Mouse (Mus musculus) lung, adult 2 months (tissue): Measurements from ENCODE around the gene Rab3a. TPM values are rescaled to one million over a fixed set of nuclear protein-coding genes. Genes with fewer than 3 reads are reported as not detected.
A peak's percentile ranks its signal among the peaks of the same experiment; 100 is the strongest.

Source experiments
- DNase-seq: peaks from one replicate; pipeline ENCODE4 v3.0.0; 2022
- H3K4me1 ChIP-seq: fragments of 200-500 bp; 2 replicates; pipeline ENCODE4 v1.6.1; 2011; ENCODE audit warnings: low read length; ENCODE audit not compliant: control insufficient read depth, insufficient read depth
- H3K4me3 ChIP-seq: fragments of 200-500 bp; replicated peaks from 2 replicates; pipeline ENCODE3; 2011; ENCODE audit warnings: low read depth, mild to moderate bottlenecking, control low read depth, low read length; ENCODE audit errors: extremely low read depth
- CTCF ChIP-seq: fragments of 200-500 bp; IDR thresholded peaks from 2 replicates; pipeline ENCODE4 v1.5.1; 2011; ENCODE audit warnings: mild to moderate bottlenecking, low read length, control low read depth; ENCODE audit not compliant: insufficient read depth
- POLR2A ChIP-seq: fragments of 200-500 bp; IDR thresholded peaks from 2 replicates; pipeline ENCODE4 v1.6.1; 2011; ENCODE audit warnings: low read depth, mild to moderate bottlenecking, control low read depth, low read length, borderline replicate concordance; ENCODE audit errors: extremely low read depth
- WGBS: fragments of 180-500 bp; shearing (Covaris S2); methylation state at CpG from one replicate; pipeline ENCODE4 v1.1.7; 2018; 5-methylcytosine and 5-hydroxymethylcytosine counted together
- polyA plus RNA-seq: library from polyadenylated mRNA; depleted of rRNA; stranded (reverse); fragments of >200 nt; gene quantifications from 2 replicates; pipeline ENCODE4 v1.2.3, GENCODE M21; 2012

The Rab3a gene
- polyA plus RNA-seq, 1 experiment, result 46.4 TPM

DNA sequence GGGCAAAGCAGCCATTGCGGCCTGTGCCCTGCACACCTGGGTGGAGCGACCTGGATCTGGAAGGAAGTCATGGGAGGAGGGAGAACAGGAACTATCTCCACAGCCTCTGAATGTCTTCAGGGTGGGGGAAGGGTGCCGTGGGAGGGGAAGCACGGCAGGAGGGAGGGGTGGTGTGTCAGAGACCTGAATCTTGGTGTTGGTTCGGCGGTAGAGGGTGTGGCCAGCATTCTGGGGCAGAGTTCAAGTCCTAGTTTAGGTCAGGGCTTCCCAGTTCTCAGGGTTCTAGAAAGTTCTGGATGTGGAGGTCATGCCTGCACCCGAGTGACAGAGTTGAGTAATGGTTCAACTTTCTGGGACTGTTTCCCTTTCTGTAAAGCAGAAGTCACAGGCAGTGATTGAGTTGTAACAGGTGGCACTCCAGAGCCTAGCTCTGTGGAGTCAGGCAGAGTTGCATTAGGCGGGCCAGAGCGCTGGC, 34.6 kb upstream of the Rab3a start:
- 44% methylated on average over 9 of the region's 9 CpGs for WGBS
- no peak overlapping the region for H3K4me3 ChIP-seq
- DNase-seq, result no peak
- no peaks in the 10 kb centered on the region for H3K4me1 ChIP-seq
- TF ChIP-seq CTCF, result no peak
- no peak for TF ChIP-seq POLR2A

DNA sequence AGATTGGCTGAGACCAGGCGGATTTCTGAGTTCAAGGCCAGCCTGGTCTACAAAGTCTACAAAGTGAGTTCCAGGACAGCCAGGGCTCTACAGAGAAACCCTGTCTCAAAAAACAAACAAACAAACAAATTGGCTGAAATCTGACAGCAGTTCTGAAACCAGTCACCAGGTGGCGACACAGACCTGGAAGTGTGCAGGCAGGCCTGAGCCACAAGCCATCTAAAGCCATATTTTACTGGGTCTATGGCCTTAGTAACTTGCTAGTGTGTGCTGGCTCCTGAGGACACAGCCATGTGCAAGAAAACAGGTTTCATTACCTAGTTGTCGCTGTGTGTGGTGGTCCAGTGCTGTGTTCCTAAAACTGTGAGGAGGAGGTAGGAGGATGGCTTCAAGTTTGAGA, 33.7 kb upstream of the Rab3a start:
- peak; percentile 84 for DNase-seq
- TF ChIP-seq POLR2A (no peak), CTCF (peak; percentile 97)
- WGBS, result 3% methylated on average over 3 of the region's 3 CpGs
- no peaks in the 10 kb centered on the region for H3K4me1 ChIP-seq
- no peak overlapping the region for H3K4me3 ChIP-seq

DNA sequence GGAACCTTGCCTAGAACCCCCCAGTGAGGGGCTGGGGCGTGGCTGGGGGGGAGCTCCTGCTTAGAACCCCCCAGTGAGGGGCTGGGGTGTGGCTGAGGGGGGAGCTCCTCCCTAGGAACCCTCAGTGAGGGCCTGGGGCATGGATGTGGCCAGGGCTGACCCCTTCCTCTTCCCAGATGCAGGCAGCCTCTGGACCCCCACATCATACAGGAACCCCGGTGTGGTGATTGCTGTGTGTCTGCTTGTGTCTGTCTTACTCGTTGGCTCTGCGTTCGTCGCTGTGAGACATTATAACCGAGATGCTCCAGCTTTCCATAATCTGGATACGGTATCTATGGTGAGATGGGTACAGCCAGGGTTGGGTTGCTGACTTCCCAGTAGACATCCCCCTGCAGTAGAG, 32.9 kb upstream of the Rab3a start:
- Histone ChIP-seq H3K4me1 (no peaks in the 10 kb centered on the region), H3K4me3 (no peak overlapping the region)
- DNase-seq, result no peak
- TF ChIP-seq CTCF (no peak), POLR2A (no peak)
- 88% methylated on average over 8 of the region's 8 CpGs for WGBS

DNA sequence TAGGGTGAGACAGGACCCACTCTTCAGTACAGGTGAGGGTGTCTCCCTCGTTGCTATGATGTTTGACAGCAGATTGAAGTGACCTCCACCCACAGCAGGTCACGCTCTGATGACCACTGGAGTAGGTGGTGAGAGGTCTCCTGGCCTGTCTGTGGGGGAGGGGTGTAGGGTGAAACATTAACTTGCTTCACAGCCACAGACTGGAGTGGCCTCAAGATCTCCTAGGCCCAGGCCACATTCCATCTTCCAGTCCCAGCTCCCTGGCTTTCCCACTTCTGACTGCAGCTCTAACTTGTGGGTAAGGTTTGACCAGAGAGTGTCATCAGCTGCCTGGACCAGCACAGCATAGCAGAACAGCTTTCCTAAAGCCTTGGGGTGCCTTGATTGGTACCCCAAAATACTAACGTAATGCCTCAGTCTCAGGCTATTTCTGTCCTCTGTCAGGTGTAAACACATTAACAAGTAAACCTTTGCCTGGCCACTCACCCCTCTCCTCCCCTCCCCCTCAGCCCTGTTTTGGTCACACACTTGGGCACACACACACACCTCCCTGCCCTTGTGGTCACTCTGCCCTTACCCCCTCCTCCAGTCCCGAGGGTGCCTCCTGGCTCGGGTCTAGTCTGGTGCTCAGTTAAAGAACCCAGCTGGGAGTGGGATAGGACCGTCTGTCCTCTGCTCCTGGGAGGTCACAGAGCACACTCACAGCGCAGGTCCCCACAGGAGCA, 30.8 kb upstream of the Rab3a start, which contains the start of gene Pde4c:
Pde4c (plus strand) TSS at position 235 of the 725 bp plus-strand sequence.
- 53% methylated on average over 7 of the region's 7 CpGs for WGBS
- no peak for TF ChIP-seq POLR2A
- Histone ChIP-seq H3K4me3 (peak within 1 kb of the TSS; percentile 36), H3K4me1 (no peaks in the 10 kb centered on the region)
- DNase-seq, result peak; percentile 57

DNA sequence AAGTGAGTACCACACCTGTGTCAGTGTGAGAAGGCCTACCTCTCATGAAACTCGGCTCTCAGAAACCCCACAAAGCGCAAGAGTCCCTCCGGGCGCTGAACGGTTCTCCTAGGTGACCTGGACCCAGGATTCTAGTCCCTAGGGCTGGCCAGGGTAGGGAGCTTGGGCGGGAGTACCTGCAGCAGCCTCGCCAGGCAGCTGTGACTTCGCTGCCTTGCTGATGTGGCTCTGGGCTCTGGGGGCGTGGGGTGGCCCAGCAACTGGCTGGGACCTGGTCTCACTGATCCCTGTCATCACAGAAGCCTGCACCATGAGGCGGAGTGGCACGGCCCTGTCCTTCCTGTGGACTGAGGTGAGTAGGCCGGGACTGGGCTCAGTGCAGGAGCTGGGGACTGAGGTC, 30.3 kb upstream of the Rab3a start:
- Histone ChIP-seq H3K4me1 (no peaks in the 10 kb centered on the region), H3K4me3 (no peak overlapping the region)
- WGBS, result 74% methylated on average over 12 of the region's 12 CpGs
- no peak for DNase-seq
- TF ChIP-seq CTCF (no peak), POLR2A (no peak)

DNA sequence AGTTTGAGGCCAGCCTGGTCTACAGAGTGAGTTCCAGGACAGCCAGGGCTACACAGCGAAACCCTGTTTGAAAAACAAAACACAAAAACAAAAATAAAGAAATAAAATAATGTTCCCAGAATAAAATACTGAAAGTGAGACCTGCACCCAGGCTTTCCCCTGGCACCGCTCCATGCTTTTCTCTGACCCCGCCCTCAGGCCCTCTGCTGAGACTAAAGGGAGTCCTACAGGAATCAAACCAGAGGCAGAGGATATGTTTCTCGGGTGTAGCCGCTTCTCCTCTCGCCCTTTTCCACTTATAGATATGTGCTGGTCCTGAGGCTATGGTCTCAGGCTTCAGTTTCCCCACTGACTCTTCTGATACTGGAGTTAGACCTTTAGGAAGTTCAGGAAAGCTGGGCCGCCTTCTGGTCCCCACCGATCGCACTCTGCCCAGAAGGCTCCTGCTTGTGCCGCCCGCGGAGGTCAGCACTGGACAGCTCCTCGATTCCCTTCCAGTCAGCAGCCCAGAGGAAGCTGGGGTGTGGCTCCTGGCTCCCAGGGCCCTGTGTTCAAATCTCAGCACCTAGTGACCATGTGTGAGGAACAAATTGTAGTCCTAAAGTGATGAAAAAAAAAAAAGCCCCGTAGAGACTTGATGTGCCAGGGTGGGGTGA, 28.6 kb upstream of the Rab3a start:
- Histone ChIP-seq H3K4me1 (peaks cover 3% of the 10 kb centered on the region; the same call in 1 of the 2 replicates), H3K4me3 (no peak overlapping the region)
- WGBS, result 24% methylated on average over 14 of the region's 14 CpGs
- no peak for TF ChIP-seq POLR2A
- peak; percentile 42 for DNase-seq

DNA sequence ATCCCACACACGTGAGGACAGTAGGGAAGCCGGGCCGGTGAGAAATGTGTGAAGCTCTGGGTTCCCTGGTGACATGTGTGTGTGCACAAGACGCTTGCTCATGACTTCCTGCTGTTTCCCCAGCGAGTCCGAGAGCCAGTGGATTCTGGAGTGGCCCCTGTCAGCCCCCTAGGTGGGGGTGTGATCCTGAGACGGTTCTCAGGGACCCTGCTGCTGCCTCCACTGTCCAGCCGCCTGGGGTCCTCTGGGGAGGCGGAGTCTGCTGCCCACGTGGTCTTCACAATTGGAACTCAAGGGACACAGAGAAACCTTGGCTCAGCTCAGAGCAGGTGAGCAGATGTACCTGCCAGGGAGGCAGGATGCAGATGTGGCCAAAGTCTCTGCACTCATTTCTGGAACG, 27.8 kb upstream of the Rab3a start:
- WGBS, result 43% methylated on average over 11 of the region's 11 CpGs
- TF ChIP-seq CTCF (no peak), POLR2A (no peak)
- H3K4me1 ChIP-seq, result peaks cover 3% of the 10 kb centered on the region; the same call in 1 of the 2 replicates
- no peak for DNase-seq
- H3K4me3 ChIP-seq, result no peak overlapping the region

DNA sequence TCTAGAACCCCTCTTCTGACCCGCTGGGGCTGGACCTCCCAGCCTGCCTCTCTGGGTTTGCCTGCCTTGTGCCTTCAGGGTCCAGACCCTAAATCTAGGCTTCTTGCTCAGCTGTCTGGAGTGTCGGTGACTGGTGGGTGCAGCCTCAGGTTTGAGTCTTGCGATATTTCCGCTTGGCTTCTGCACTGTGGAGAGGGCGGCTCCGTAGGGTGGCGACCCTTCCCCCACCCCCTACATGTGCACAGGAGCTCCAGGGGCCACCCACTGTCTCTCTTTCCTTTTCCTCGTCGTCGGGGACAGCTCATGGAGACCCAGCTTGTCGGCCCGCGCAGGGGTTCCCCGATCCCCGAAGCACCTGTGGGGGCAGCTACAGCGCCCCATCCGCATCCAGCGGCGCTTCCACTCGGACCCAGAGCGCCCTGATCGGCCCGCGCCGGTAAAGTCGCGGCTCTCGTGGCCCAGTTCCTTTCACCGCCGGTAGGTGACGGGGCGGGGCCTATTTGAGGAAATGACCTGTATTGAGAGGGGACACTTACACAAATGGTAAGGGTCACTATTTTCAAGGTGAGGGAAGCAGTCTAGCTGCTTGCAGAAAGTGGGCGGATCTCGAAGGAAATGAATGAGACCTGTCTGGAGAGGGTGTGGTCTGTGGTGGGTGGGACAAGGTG, 24.5 kb upstream of the Rab3a start:
- Histone ChIP-seq H3K4me3 (no peak overlapping the region), H3K4me1 (peaks cover 3% of the 10 kb centered on the region; the same call in 1 of the 2 replicates)
- WGBS, result 4% methylated on average over 34 of the region's 34 CpGs
- TF ChIP-seq POLR2A, result no peak
- no peak for TF ChIP-seq CTCF
- DNase-seq, result peak; percentile 36

DNA sequence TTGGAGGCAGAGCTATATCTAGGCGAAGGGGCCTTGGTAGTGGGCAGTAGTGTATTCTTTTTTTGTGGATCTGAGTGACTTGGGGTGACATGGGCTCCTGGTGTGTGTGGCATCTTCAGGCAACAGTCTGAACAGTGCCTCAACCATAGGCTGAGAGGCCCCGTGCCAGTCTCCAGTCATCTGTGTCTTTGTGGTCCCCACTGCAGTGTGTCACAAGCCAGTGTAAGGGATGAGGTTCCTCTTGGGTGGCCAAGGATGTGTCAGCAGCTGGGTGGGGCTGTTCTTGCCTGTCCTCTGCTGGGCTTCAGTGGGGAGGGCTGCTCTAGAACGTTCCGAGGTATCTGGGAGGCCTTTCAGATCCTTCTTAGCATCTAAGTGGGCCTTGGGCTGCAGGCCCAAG, 23.5 kb upstream of the Rab3a start:
- TF ChIP-seq POLR2A, result no peak
- TF ChIP-seq CTCF, result no peak
- no peak overlapping the region for H3K4me3 ChIP-seq
- peaks cover 3% of the 10 kb centered on the region; the same call in 1 of the 2 replicates for H3K4me1 ChIP-seq
- WGBS, result 84% methylated on average over 4 of the region's 4 CpGs
- DNase-seq, result no peak
